Mouse (Mus musculus) layer of hippocampus, adult 2 months (tissue): ENCODE results near the gene Ms4a4d. TPM values are rescaled to one million over a fixed set of nuclear protein-coding genes. Genes with fewer than 3 reads are reported as not detected.
"Not testable (repeated sequence)": the region's sequence is repeated elsewhere in the genome, so short reads cannot be mapped to it uniquely, and the experiment has no call there.

Experiments
- DNase-seq, 2 experiments: peaks; one replicate each; pipeline ENCODE4 v3.0.0; 2022; ENCODE audit warnings: low spot score in 2 of 2
- H3K27ac ChIP-seq: fragments of 200-600 bp; 2 replicates; pipeline ENCODE4 v1.8.1; 2022
- H3K4me3 ChIP-seq: fragments of 200-600 bp; 2 replicates; pipeline ENCODE4 v1.8.1; 2022; ENCODE audit warnings: mild to moderate bottlenecking
- CTCF ChIP-seq: fragments of 200-600 bp; conservative IDR thresholded peaks from 2 replicates; pipeline ENCODE4 v1.8.1; 2022; ENCODE audit warnings: antibody characterized with exemption, mild to moderate bottlenecking, moderate library complexity
- total RNA-seq, 2 experiments: library from RNA; stranded (reverse); gene quantifications; 2 replicates each; pipeline ENCODE4 v1.2.3; 2021

The Ms4a4d gene
- total RNA-seq, 2 experiments from 2014 or later, result not detected

- DNase-seq, result no peak
- Histone ChIP-seq H3K4me3 (no peak overlapping the region), H3K27ac (no peak overlapping the region)
- no peak for TF ChIP-seq CTCF
These were observed 16.5 kb upstream of the Ms4a4d start for GRCm38 (mm10) chr19:11520146-11520545.

- TF ChIP-seq CTCF, result no peak
- Histone ChIP-seq H3K4me3 (no peak overlapping the region), H3K27ac (peak overlapping the region; percentile 37; the same call in 1 of the 2 replicates)
- DNase-seq, result no peak
These were observed 3.2 kb upstream of the Ms4a4d start for GRCm38 (mm10) chr19:11533421-11533820.

GRCm38 (mm10) chr19:11533888-11534445 lies 2.6 kb upstream of the Ms4a4d start:
- TF ChIP-seq CTCF, result no peak
- H3K27ac ChIP-seq, result peak overlapping the region; percentile 40; the same call in 1 of the 2 replicates
- no peak for DNase-seq
- H3K4me3 ChIP-seq, result no peak overlapping the region

GRCm38 (mm10) chr19:11537336-11537735 lies 735 bp downstream of the Ms4a4d start:
- no peak overlapping the region for H3K27ac ChIP-seq
- H3K4me3 ChIP-seq, result no peak overlapping the region
- no peak for TF ChIP-seq CTCF
- DNase-seq, result no peak

GRCm38 (mm10) chr19:11540166-11540821 lies 3.7 kb downstream of the Ms4a4d start:
- H3K4me3 ChIP-seq, DNase-seq, H3K27ac ChIP-seq: not testable (repeated sequence)

- not testable (repeated sequence) for DNase-seq, H3K4me3 ChIP-seq, H3K27ac ChIP-seq
These were observed 7.8 kb downstream of the Ms4a4d start for GRCm38 (mm10) chr19:11544383-11544782.

- Histone ChIP-seq H3K27ac (peak overlapping the region; percentile 53), H3K4me3 (no peak overlapping the region)
- DNase-seq, result no peak
- TF ChIP-seq CTCF, result no peak
These were observed 11.3 kb downstream of the Ms4a4d start for GRCm38 (mm10) chr19:11547911-11548310.

- no peak for TF ChIP-seq CTCF
- DNase-seq, result no peak
These were observed 18.1 kb downstream of the Ms4a4d start for GRCm38 (mm10) chr19:11554726-11555125.

GRCm38 (mm10) chr19:11559560-11559959 lies 23.0 kb downstream of the Ms4a4d start:
- not testable (repeated sequence) for H3K27ac ChIP-seq, H3K4me3 ChIP-seq, DNase-seq

More at GRCm38 (mm10) chr19:11554726-11555125, 18.1 kb downstream of the Ms4a4d start:
- Histone ChIP-seq H3K4me3 (no peak overlapping the region), H3K27ac (no peak overlapping the region)

GRCm38 (mm10) chr19:11574965-11575364 lies 38.4 kb downstream of the Ms4a4d start:
- Histone ChIP-seq H3K4me3 (no peak overlapping the region), H3K27ac (no peak overlapping the region)
- TF ChIP-seq CTCF, result no peak
- no peak for DNase-seq

- TF ChIP-seq CTCF, result no peak
- no peak overlapping the region for H3K4me3 ChIP-seq
- no peak for DNase-seq
- H3K27ac ChIP-seq, result no peak overlapping the region
These were observed 52.6 kb downstream of the Ms4a4d start for GRCm38 (mm10) chr19:11589205-11589604.

GRCm38 (mm10) chr19:11589891-11590449 lies 53.4 kb downstream of the Ms4a4d start:
- TF ChIP-seq CTCF, result peak; percentile 55
- no peak overlapping the region for H3K4me3 ChIP-seq
- no peak overlapping the region for H3K27ac ChIP-seq
- no peak for DNase-seq

- no peak overlapping the region for H3K27ac ChIP-seq
These were observed 64.7 kb downstream of the Ms4a4d start for GRCm38 (mm10) chr19:11601349-11601748.

GRCm38 (mm10) chr19:11602026-11602425 lies 65.4 kb downstream of the Ms4a4d start:
- no peak overlapping the region for H3K27ac ChIP-seq
- TF ChIP-seq CTCF, result peak; percentile 84
- peak; percentile 44 to 48 for DNase-seq
- no peak overlapping the region for H3K4me3 ChIP-seq

More at GRCm38 (mm10) chr19:11601349-11601748, 64.7 kb downstream of the Ms4a4d start:
- H3K4me3 ChIP-seq, result no peak overlapping the region
- no peak for DNase-seq
- TF ChIP-seq CTCF, result no peak
